Mouse (Mus musculus): ENCODE measurements around the gene Gm884. TPM values are rescaled to one million over a fixed set of nuclear protein-coding genes. Genes with fewer than 3 reads are reported as not detected.

The Gm884 gene
- polyA plus RNA-seq, 1 experiment from 2014 or later: not detected

DNA sequence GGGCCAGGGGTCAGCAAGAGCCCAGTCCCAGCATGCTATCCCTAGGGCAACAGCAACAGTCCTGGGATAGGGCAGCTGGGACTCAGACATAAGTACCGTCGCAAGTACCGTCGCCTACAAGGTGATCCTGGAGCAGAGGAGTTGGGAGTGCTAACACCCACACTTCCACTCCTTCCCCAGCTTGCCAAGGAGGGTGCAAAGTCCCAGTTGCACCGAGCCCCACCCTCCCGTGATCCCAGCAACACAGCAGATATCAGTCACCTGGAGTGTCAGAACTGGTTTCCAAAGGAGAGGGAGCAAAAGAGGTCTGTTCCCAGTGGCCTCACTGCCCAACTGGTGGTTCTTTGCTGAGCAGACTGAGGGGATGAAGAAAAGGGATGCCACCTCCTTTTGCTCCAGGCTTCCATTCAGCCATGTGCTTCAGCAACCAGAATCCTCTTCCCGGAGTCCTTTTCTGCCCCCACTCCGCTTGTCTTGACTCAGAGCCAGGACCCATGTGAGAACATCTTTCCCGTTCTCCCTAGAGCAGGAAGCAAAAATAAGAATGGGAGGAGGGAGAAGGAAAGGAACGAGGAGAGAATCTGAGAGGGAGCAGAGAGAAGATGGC lies 32.5 kb upstream of the Gm884 start:
- DNase-seq (ENCODE audit: low spot score) (no peak), ATAC-seq (ENCODE audit: low FRiP score) (no peak)
- no peak overlapping the region for H3K9ac ChIP-seq (ENCODE audit: low read depth, low read length)
- H3K4me3 ChIP-seq (ENCODE audit: low read depth, low read length): no peak overlapping the region
- H3K9me3 ChIP-seq (ENCODE audit: control insufficient read depth, low read length): no peaks in the 10 kb centered on the region
- peaks cover 49% of the 10 kb centered on the region for H3K27me3 ChIP-seq (ENCODE audit: control insufficient read depth, insufficient read depth, low read length)
- no peaks in the 10 kb centered on the region for H3K36me3 ChIP-seq (ENCODE audit: control insufficient read depth, insufficient read depth, low read length)
- WGBS: 75% methylated on average over 10 of the region's 10 CpGs
- H3K4me2 ChIP-seq (replicated peaks; ENCODE audit: low read depth, low read length): no peak overlapping the region
- H3K27ac ChIP-seq (ENCODE audit: low read depth, low read length): no peak overlapping the region
- H3K4me1 ChIP-seq (replicated peaks; ENCODE audit: control insufficient read depth, insufficient read depth, low read length): peaks cover 4% of the 10 kb centered on the region

DNA sequence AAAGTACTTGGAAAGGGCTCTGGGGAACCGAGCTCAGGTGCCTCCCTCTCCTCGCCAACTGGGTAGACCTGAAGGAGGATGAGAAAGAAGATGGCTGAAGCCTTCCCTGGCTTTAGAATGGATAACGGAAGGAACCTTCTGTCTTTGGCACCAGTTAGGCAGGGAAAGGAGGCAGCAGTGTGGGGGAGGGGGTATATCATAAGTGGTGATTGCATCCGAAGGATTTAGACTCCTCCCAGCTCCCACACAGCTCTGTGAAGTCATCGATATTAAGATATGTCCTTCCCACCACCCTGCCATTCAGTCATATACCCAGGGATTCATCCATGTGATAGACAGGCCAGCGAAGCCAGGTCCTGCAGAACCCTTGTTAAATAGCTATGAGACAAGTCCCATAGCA lies 30.5 kb upstream of the Gm884 start:
- ATAC-seq (ENCODE audit: low FRiP score) (no peak), DNase-seq (ENCODE audit: low spot score) (no peak)
- peaks cover 56% of the 10 kb centered on the region for H3K27me3 ChIP-seq (ENCODE audit: control insufficient read depth, insufficient read depth, low read length)
- H3K4me3 ChIP-seq (ENCODE audit: low read depth, low read length): no peak overlapping the region
- no peak overlapping the region for H3K9ac ChIP-seq (ENCODE audit: low read depth, low read length)
- H3K4me2 ChIP-seq (replicated peaks; ENCODE audit: low read depth, low read length): no peak overlapping the region
- peaks cover 4% of the 10 kb centered on the region for H3K4me1 ChIP-seq (replicated peaks; ENCODE audit: control insufficient read depth, insufficient read depth, low read length)
- no peaks in the 10 kb centered on the region for H3K9me3 ChIP-seq (ENCODE audit: control insufficient read depth, low read length)
- 87% methylated on average over 6 of the region's 6 CpGs for WGBS
- H3K36me3 ChIP-seq (ENCODE audit: control insufficient read depth, insufficient read depth, low read length): no peaks in the 10 kb centered on the region
- no peak overlapping the region for H3K27ac ChIP-seq (ENCODE audit: low read depth, low read length)

DNA sequence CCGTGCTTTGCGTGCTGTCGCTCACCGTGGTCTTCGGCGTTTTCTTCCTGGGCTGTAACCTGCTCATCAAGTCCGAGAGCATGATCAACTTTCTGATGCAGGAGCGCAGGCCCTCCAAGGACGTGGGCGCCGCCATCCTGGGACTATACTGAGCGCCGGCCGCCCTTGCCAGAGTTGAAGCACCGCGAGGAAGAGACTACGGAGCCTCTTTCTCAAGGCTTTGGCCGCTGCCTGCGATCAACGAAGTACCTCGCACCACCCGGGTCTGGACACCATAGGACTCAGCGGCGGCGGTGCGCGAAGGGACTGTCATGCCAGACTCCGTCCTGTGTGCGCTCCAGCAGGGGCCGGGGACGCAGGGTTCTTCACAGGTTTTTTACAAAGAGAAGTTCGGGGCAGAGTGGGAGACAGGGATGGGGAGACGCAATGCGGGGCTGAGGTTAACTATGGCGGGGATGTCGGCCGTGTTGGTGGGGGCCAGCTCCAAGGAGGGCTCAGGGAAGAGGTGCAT lies 29.1 kb upstream of the Gm884 start:
- Histone ChIP-seq H3K27me3 (ENCODE audit: control insufficient read depth, insufficient read depth, low read length) (peaks cover 54% of the 10 kb centered on the region), H3K4me1 (replicated peaks; ENCODE audit: control insufficient read depth, insufficient read depth, low read length) (peaks cover 4% of the 10 kb centered on the region), H3K9ac (ENCODE audit: low read depth, low read length) (no peak overlapping the region), H3K4me3 (ENCODE audit: low read depth, low read length) (peak overlapping the region; percentile 25), H3K9me3 (ENCODE audit: control insufficient read depth, low read length) (no peaks in the 10 kb centered on the region), H3K36me3 (ENCODE audit: control insufficient read depth, insufficient read depth, low read length) (no peaks in the 10 kb centered on the region), H3K27ac (ENCODE audit: low read depth, low read length) (no peak overlapping the region), H3K4me2 (replicated peaks; ENCODE audit: low read depth, low read length) (peak overlapping the region; percentile 42)
- DNase-seq (ENCODE audit: low spot score) (peak; percentile 47), ATAC-seq (ENCODE audit: low FRiP score) (no peak)
- 2% methylated on average over 37 of the region's 37 CpGs for WGBS

DNA sequence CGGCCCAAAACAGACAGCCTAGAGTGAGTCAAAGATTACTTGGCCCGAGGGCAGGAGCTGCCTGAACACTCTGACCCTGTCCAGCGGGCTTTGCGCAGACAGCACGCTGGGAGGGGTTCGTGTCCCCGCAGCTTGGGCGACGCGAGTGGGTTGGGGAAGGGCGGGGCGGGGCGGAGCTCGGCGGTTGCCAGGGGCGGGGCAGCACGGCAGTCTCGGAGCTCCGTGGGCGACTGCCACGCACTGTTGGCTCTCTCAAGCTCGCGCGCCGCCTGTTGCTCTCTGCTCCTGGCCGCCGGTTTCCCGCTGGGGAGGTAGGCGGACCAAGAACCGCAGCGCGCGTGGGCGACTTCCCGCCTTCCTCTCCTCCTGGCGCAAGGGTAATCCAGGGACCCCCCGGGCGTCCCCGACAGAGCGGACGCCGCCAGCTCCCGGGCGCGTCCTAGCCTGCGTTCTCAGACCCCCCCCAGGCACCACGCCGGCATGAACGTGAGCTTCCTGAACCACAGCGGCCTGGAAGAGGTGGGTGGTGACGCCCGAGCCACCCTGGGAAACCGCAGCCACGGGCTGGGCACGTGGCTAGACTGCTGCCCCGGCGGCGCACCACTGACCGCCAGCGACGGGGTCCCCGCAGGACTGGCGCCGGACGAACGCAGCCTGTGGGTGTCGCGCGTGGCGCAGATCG lies 28.5 kb upstream of the Gm884 start, which contains the start of gene Rprml:
TSS of gene Rprml (plus strand) at position 270 of the 682 bp plus-strand sequence.
- no peak for ATAC-seq (ENCODE audit: low FRiP score)
- H3K4me1 ChIP-seq (replicated peaks; ENCODE audit: control insufficient read depth, insufficient read depth, low read length): peaks cover 4% of the 10 kb centered on the region
- H3K9me3 ChIP-seq (ENCODE audit: control insufficient read depth, low read length): no peaks in the 10 kb centered on the region
- peak within 1 kb of the TSS; percentile 42 for H3K4me2 ChIP-seq (replicated peaks; ENCODE audit: low read depth, low read length)
- H3K27me3 ChIP-seq (ENCODE audit: control insufficient read depth, insufficient read depth, low read length): peaks cover 54% of the 10 kb centered on the region
- H3K4me3 ChIP-seq (ENCODE audit: low read depth, low read length): peak within 1 kb of the TSS; percentile 25
- H3K9ac ChIP-seq (ENCODE audit: low read depth, low read length): no peak within 1 kb of the TSS
- H3K27ac ChIP-seq (ENCODE audit: low read depth, low read length): no peak within 1 kb of the TSS
- DNase-seq (ENCODE audit: low spot score): peak; percentile 21
- 1% methylated on average over 65 of the region's 71 CpGs for WGBS
- no peaks in the 10 kb centered on the region for H3K36me3 ChIP-seq (ENCODE audit: control insufficient read depth, insufficient read depth, low read length)

DNA sequence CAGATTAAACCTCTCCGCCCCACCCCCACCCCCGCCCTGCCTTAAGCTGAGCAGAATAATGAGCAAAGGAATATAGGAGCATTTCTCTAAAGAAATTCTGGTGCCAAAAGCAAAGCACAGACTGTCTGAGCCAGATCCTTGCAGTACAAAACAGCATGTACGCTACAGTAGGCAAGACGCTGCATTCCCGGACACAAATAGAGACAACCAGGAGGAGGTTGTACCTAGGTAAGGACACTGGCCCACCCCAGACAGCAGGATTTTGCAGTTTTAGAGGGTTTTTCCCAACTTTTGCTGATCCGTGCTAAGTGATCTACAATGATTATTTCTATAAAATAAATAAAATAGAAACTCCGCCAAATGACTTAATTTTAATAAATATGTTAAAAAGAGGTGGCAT lies 27.7 kb upstream of the Gm884 start:
- Histone ChIP-seq H3K4me3 (ENCODE audit: low read depth, low read length) (no peak overlapping the region), H3K4me2 (replicated peaks; ENCODE audit: low read depth, low read length) (no peak overlapping the region), H3K27me3 (ENCODE audit: control insufficient read depth, insufficient read depth, low read length) (peaks cover 54% of the 10 kb centered on the region), H3K36me3 (ENCODE audit: control insufficient read depth, insufficient read depth, low read length) (no peaks in the 10 kb centered on the region), H3K9me3 (ENCODE audit: control insufficient read depth, low read length) (no peaks in the 10 kb centered on the region), H3K9ac (ENCODE audit: low read depth, low read length) (no peak overlapping the region), H3K4me1 (replicated peaks; ENCODE audit: control insufficient read depth, insufficient read depth, low read length) (peaks cover 4% of the 10 kb centered on the region), H3K27ac (ENCODE audit: low read depth, low read length) (no peak overlapping the region)
- DNase-seq (ENCODE audit: low spot score): no peak
- 27% methylated on average over 7 of the region's 7 CpGs for WGBS
- ATAC-seq (ENCODE audit: low FRiP score): no peak

DNA sequence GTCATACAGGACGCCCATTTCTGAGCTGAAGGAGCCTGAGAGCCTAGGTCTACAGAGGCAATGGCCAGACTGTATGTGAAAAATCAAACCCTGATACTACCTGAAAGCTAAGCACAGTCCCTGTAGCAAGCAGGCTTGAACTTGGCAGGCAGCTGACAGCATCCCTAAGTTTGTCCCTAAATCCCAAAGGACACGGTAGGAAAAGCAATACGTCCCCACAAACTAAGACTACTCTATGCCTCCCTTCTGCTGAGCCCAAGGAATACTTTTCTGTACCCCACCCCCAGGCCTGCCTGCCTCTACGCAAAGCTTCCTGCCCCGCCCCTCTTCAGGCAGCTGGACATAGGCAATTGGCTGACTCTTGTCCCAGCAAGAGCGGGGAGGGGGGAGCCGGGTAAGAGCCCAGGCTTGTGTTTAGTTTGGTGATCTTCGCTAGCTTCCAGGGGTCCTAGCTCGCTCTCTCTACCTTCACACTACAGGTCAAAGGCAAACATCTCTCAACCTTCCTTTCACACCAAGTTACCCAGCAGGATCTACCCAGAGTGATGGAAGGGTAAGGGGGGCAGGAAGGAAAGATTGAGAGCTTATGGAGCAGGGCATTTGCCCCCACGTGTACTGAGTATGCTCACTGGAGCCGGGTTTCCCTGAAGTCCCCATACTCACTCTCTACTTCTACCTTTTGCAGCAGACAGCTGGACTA lies 27.1 kb upstream of the Gm884 start:
- DNase-seq (ENCODE audit: low spot score) (peak; percentile 19), ATAC-seq (ENCODE audit: low FRiP score) (no peak)
- Histone ChIP-seq H3K4me2 (replicated peaks; ENCODE audit: low read depth, low read length) (no peak overlapping the region), H3K27ac (ENCODE audit: low read depth, low read length) (no peak overlapping the region), H3K27me3 (ENCODE audit: control insufficient read depth, insufficient read depth, low read length) (peaks cover 50% of the 10 kb centered on the region), H3K4me1 (replicated peaks; ENCODE audit: control insufficient read depth, insufficient read depth, low read length) (peaks cover 4% of the 10 kb centered on the region), H3K36me3 (ENCODE audit: control insufficient read depth, insufficient read depth, low read length) (no peaks in the 10 kb centered on the region), H3K9ac (ENCODE audit: low read depth, low read length) (no peak overlapping the region), H3K9me3 (ENCODE audit: control insufficient read depth, low read length) (no peaks in the 10 kb centered on the region), H3K4me3 (ENCODE audit: low read depth, low read length) (no peak overlapping the region)
- 7% methylated on average over 11 of the region's 11 CpGs for WGBS

DNA sequence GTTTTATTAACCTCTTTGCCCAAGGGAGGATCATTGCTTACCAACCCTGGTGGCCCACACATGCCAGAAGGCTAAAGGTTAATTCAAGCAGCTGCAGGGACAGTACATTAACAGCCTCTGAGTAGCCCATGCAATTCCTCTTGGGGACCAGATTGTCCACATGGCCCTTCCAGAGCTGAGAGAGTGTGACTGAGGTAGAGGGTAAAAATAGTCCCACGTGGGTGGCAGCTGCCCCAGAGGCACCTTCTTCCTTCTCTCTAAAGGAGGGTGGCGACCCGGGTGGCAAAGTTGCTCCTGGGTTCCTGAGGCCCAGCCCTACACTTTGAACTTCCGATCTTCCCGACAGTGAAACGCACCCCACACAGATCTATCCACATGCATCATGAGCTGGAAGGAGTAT lies 25.4 kb upstream of the Gm884 start:
- H3K27ac ChIP-seq (ENCODE audit: low read depth, low read length): no peak overlapping the region
- H3K4me2 ChIP-seq (replicated peaks; ENCODE audit: low read depth, low read length): no peak overlapping the region
- DNase-seq (ENCODE audit: low spot score): no peak
- no peak overlapping the region for H3K4me3 ChIP-seq (ENCODE audit: low read depth, low read length)
- no peak for ATAC-seq (ENCODE audit: low FRiP score)
- peaks cover 4% of the 10 kb centered on the region for H3K4me1 ChIP-seq (replicated peaks; ENCODE audit: control insufficient read depth, insufficient read depth, low read length)
- 88% methylated on average over 6 of the region's 6 CpGs for WGBS
- H3K9me3 ChIP-seq (ENCODE audit: control insufficient read depth, low read length): no peaks in the 10 kb centered on the region
- H3K9ac ChIP-seq (ENCODE audit: low read depth, low read length): no peak overlapping the region
- peaks cover 34% of the 10 kb centered on the region for H3K27me3 ChIP-seq (ENCODE audit: control insufficient read depth, insufficient read depth, low read length)
- H3K36me3 ChIP-seq (ENCODE audit: control insufficient read depth, insufficient read depth, low read length): no peaks in the 10 kb centered on the region

DNA sequence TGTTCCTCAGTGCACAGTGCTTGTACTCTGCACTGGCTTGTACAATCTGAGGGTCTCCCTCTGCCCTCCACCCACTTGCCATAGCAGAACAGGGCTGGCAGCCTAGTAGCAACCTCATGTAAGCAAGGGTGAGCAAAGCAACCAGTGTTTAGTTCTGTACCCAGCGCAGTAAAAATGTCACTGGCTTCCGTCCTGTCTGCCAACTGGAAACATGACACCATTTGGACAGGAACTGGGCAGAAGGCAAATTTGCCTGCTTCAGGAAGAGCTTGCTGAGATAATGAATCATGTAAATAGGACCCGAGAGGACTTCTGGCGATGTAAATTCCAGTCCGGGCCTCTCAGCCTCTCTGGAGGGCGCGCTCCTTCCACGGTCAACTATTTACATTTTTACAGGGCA lies 24.8 kb upstream of the Gm884 start:
- Histone ChIP-seq H3K27ac (ENCODE audit: low read depth, low read length) (no peak overlapping the region), H3K27me3 (ENCODE audit: control insufficient read depth, insufficient read depth, low read length) (peaks cover 28% of the 10 kb centered on the region), H3K4me1 (replicated peaks; ENCODE audit: control insufficient read depth, insufficient read depth, low read length) (peaks cover 4% of the 10 kb centered on the region), H3K4me2 (replicated peaks; ENCODE audit: low read depth, low read length) (no peak overlapping the region), H3K36me3 (ENCODE audit: control insufficient read depth, insufficient read depth, low read length) (no peaks in the 10 kb centered on the region), H3K9ac (ENCODE audit: low read depth, low read length) (no peak overlapping the region), H3K4me3 (ENCODE audit: low read depth, low read length) (no peak overlapping the region), H3K9me3 (ENCODE audit: control insufficient read depth, low read length) (no peaks in the 10 kb centered on the region)
- no peak for DNase-seq (ENCODE audit: low spot score)
- 80% methylated on average over 8 of the region's 8 CpGs for WGBS
- no peak for ATAC-seq (ENCODE audit: low FRiP score)

Data from hindbrain, embryonic 11.5 days (tissue).